Mouse (Mus musculus): ENCODE measurements around the gene Pias4. TPM values are rescaled to one million over a fixed set of nuclear protein-coding genes. Genes with fewer than 3 reads are reported as not detected.

Gene Pias4
- polyA plus RNA-seq, 1 experiment from 2014 or later: 53.3 TPM

DNA sequence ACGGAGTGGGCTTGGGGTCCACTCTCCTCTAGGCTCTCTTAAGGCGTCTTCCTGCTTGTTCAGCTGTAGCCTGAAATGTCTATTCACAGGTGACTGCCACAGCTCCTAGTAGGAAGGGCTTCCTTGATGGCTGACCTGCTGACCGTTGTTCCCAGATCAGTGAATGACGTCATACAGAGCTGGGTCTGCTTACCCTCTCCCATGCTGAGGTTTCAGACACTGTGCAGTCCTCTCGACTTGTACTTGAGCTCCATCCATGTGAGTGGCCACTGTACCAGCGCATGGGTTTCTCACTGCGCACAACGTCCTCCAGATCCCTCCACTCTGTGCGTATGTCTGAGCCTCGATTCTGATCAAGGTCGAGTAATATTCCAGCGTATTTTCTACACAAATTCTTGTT, 15.1 kb downstream of the Pias4 start:
- ATAC-seq (ENCODE audit: insufficient number of reproducible peaks, low FRiP score, low TSS enrichment, low read depth) (no peak), DNase-seq (ENCODE audit: low spot score) (no peak)
- Histone ChIP-seq H3K9ac (ENCODE audit: low read length) (no peak overlapping the region), H3K27ac (replicated peaks; ENCODE audit: low read depth, low read length) (no peak overlapping the region), H3K4me1 (ENCODE audit: control insufficient read depth, insufficient read depth, low read length) (no peaks in the 10 kb centered on the region), H3K4me3 (ENCODE audit: low read depth, low read length) (no peak overlapping the region), H3K4me2 (ENCODE audit: low read depth, severe bottlenecking) (no peak overlapping the region), H3K27me3 (ENCODE audit: control insufficient read depth, insufficient read depth, low read length) (no peaks in the 10 kb centered on the region), H3K36me3 (ENCODE audit: control insufficient read depth, insufficient read depth, low read length) (peaks cover 55% of the 10 kb centered on the region), H3K9me3 (ENCODE audit: control insufficient read depth, low read length) (no peaks in the 10 kb centered on the region)
- 81% methylated on average over 12 of the region's 12 CpGs for WGBS

DNA sequence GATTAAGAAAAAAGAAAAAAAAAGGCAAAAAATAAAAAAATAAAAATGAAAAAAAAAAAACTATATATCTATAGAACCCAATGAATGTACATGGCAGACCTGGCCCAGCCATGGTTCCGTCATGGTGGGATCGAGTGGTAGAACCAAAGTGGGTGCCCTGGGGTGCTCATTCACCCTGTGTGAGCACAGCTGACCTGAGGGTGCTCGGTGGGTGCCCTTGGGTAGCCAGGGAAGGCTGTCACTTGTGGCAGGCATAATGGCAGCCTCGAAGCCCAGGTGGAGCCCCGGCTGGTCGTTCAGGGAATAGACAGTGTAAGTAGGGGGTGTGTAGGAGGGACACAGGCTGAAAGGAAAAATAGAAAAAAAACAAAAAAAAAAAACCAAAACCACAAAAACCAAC, 16.5 kb downstream of the Pias4 start:
- Histone ChIP-seq H3K27ac (replicated peaks; ENCODE audit: low read depth, low read length) (no peak overlapping the region), H3K4me1 (ENCODE audit: control insufficient read depth, insufficient read depth, low read length) (no peaks in the 10 kb centered on the region), H3K9me3 (ENCODE audit: control insufficient read depth, low read length) (no peaks in the 10 kb centered on the region), H3K4me2 (ENCODE audit: low read depth, severe bottlenecking) (no peak overlapping the region), H3K9ac (ENCODE audit: low read length) (no peak overlapping the region), H3K36me3 (ENCODE audit: control insufficient read depth, insufficient read depth, low read length) (peaks cover 55% of the 10 kb centered on the region), H3K27me3 (ENCODE audit: control insufficient read depth, insufficient read depth, low read length) (no peaks in the 10 kb centered on the region), H3K4me3 (ENCODE audit: low read depth, low read length) (no peak overlapping the region)
- ATAC-seq (ENCODE audit: insufficient number of reproducible peaks, low FRiP score, low TSS enrichment, low read depth) (no peak), DNase-seq (ENCODE audit: low spot score) (no peak)
- 74% methylated on average over 6 of the region's 6 CpGs for WGBS

DNA sequence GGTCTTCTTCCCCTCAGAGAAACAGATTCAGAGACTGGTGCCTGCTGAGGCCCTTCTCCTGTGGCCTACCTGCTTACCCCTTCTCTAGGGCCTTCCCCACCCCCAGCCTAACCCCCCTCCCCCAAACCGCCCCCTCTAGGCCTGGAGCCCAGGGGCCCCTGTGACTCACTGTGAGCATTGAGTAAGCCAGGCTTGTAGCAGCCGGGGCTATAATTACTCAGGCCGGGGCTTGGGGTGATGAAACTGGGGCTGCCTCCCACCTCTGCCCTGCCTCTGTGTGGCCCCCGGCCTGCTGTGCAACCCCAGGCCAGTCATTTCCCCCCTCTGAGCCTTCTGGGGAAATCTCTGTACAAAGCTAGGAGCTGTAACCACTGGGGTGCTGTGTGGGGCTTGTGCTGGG, 21.4 kb downstream of the Pias4 start:
- WGBS: 83% methylated on average over 4 of the region's 4 CpGs
- no peak for ATAC-seq (ENCODE audit: insufficient number of reproducible peaks, low FRiP score, low TSS enrichment, low read depth)

DNA sequence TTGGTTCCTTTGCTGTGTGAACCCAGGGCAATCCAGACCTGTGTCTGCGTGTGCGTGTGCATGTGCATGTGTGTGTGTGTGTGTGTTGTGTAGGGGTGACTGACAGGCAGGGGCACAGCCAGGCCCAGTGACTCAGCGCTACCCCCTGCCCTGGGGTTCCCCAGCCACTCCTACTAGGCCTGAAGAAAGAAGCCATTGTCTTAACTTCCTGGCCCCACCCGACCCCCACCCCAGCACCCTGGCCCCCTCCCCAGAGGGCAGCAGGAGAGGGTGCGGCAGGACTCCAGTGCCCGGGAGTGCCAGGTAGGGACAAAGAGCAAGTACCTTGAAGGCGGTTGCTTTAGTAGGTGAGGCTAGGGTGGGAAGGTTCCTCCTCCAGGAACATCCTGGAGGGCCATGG, 21.9 kb downstream of the Pias4 start:
- Histone ChIP-seq H3K9ac (ENCODE audit: low read length) (no peak overlapping the region), H3K9me3 (ENCODE audit: control insufficient read depth, low read length) (no peaks in the 10 kb centered on the region), H3K4me3 (ENCODE audit: low read depth, low read length) (no peak overlapping the region), H3K4me2 (ENCODE audit: low read depth, severe bottlenecking) (no peak overlapping the region), H3K27ac (replicated peaks; ENCODE audit: low read depth, low read length) (no peak overlapping the region), H3K36me3 (ENCODE audit: control insufficient read depth, insufficient read depth, low read length) (peaks cover 50% of the 10 kb centered on the region), H3K27me3 (ENCODE audit: control insufficient read depth, insufficient read depth, low read length) (no peaks in the 10 kb centered on the region), H3K4me1 (ENCODE audit: control insufficient read depth, insufficient read depth, low read length) (peaks cover 7% of the 10 kb centered on the region)
- DNase-seq (ENCODE audit: low spot score): no peak
- no peak for ATAC-seq (ENCODE audit: insufficient number of reproducible peaks, low FRiP score, low TSS enrichment, low read depth)
- 87% methylated on average over 7 of the region's 7 CpGs for WGBS

More for the DNA sequence above, 21.4 kb downstream of the Pias4 start:
- peaks cover 50% of the 10 kb centered on the region for H3K36me3 ChIP-seq (ENCODE audit: control insufficient read depth, insufficient read depth, low read length)
- H3K27me3 ChIP-seq (ENCODE audit: control insufficient read depth, insufficient read depth, low read length): no peaks in the 10 kb centered on the region
- no peak for DNase-seq (ENCODE audit: low spot score)
- H3K9me3 ChIP-seq (ENCODE audit: control insufficient read depth, low read length): no peaks in the 10 kb centered on the region
- no peak overlapping the region for H3K27ac ChIP-seq (replicated peaks; ENCODE audit: low read depth, low read length)
- 0 out of 2 replicates have a peak, but pooled peaks cover 4% of the 10 kb centered on the region for H3K4me1 ChIP-seq (ENCODE audit: control insufficient read depth, insufficient read depth, low read length)
- H3K4me2 ChIP-seq (ENCODE audit: low read depth, severe bottlenecking): no peak overlapping the region
- no peak overlapping the region for H3K4me3 ChIP-seq (ENCODE audit: low read depth, low read length)
- no peak overlapping the region for H3K9ac ChIP-seq (ENCODE audit: low read length)

DNA sequence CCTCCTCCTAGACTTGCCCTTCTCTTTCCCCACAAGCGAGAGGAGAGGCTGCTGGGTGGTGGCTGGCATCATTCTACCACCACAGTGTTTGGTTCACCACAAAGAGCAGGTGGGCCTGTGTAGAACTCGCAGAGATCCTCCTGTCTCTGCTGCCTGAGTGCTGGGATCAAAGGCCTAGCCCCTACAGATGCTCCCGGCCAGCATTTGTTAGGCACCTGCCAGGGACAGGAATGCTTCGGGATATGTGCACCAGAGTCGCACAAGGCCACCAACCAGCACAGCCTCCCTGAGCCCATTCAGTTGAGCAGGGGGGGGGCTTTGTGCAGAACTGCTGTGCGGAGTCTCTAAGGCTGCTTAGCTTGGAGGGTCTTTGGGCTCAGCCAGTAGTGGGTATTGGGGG, 22.4 kb downstream of the Pias4 start:
- ATAC-seq (ENCODE audit: insufficient number of reproducible peaks, low FRiP score, low TSS enrichment, low read depth): no peak
- Histone ChIP-seq H3K4me1 (ENCODE audit: control insufficient read depth, insufficient read depth, low read length) (peaks cover 12% of the 10 kb centered on the region), H3K36me3 (ENCODE audit: control insufficient read depth, insufficient read depth, low read length) (peaks cover 50% of the 10 kb centered on the region), H3K4me3 (ENCODE audit: low read depth, low read length) (no peak overlapping the region), H3K9ac (ENCODE audit: low read length) (no peak overlapping the region), H3K4me2 (ENCODE audit: low read depth, severe bottlenecking) (no peak overlapping the region), H3K27me3 (ENCODE audit: control insufficient read depth, insufficient read depth, low read length) (no peaks in the 10 kb centered on the region), H3K27ac (replicated peaks; ENCODE audit: low read depth, low read length) (no peak overlapping the region), H3K9me3 (ENCODE audit: control insufficient read depth, low read length) (no peaks in the 10 kb centered on the region)
- WGBS: 92% methylated on average over 6 of the region's 6 CpGs
- no peak for DNase-seq (ENCODE audit: low spot score)

DNA sequence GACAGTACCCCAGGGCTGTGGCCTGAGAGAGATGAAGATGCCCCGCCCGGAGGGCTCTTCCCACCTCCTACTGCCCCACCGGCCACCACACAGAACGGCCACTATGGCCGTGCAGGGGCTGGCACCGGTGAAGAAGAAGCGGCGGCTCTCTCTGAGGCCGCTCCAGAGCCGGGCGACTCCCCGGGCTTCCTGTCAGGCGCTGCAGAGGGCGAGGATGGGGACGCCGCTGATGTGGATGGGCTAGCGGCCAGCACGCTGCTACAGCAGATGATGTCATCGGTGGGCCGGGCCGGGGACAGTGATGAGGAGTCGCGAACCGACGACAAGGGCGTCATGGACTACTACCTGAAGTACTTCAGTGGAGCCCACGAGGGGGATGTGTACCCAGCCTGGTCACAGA, 23.1 kb downstream of the Pias4 start:
- H3K27ac ChIP-seq (replicated peaks; ENCODE audit: low read depth, low read length): no peak overlapping the region
- no peaks in the 10 kb centered on the region for H3K27me3 ChIP-seq (ENCODE audit: control insufficient read depth, insufficient read depth, low read length)
- H3K36me3 ChIP-seq (ENCODE audit: control insufficient read depth, insufficient read depth, low read length): peaks cover 47% of the 10 kb centered on the region
- H3K9me3 ChIP-seq (ENCODE audit: control insufficient read depth, low read length): no peaks in the 10 kb centered on the region
- H3K4me2 ChIP-seq (ENCODE audit: low read depth, severe bottlenecking): no peak overlapping the region
- peaks cover 18% of the 10 kb centered on the region for H3K4me1 ChIP-seq (ENCODE audit: control insufficient read depth, insufficient read depth, low read length)
- WGBS: 97% methylated on average over 27 of the region's 27 CpGs
- no peak overlapping the region for H3K4me3 ChIP-seq (ENCODE audit: low read depth, low read length)
- no peak overlapping the region for H3K9ac ChIP-seq (ENCODE audit: low read length)
- no peak for DNase-seq (ENCODE audit: low spot score)
- no peak for ATAC-seq (ENCODE audit: insufficient number of reproducible peaks, low FRiP score, low TSS enrichment, low read depth)

DNA sequence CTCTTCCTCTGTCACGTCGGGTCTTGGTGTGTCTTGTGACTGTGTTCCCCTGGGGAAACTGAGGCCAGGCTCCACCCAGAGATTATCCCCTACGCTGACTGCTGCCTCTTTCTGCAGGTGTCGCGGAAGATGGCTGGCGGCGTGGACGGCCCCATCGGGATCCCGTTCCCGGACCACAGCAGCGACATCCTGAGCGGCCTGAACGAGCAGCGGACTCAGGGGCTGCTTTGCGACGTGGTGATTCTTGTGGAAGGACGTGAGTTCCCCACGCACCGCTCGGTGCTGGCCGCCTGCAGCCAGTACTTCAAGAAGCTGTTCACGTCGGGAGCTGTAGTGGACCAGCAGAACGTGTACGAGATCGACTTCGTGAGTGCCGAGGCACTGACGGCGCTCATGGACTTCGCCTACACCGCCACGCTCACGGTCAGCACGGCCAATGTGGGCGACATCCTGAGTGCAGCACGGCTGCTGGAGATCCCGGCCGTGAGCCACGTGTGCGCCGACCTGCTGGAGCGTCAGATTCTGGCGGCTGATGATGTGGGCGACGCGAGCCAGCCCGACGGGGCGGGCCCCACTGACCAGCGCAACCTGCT, 23.8 kb downstream of the Pias4 start:
- 96% methylated on average over 52 of the region's 52 CpGs for WGBS
- Histone ChIP-seq H3K9me3 (ENCODE audit: control insufficient read depth, low read length) (no peaks in the 10 kb centered on the region), H3K9ac (ENCODE audit: low read length) (no peak overlapping the region), H3K4me2 (ENCODE audit: low read depth, severe bottlenecking) (no peak overlapping the region), H3K36me3 (ENCODE audit: control insufficient read depth, insufficient read depth, low read length) (peaks cover 47% of the 10 kb centered on the region), H3K27ac (replicated peaks; ENCODE audit: low read depth, low read length) (no peak overlapping the region), H3K27me3 (ENCODE audit: control insufficient read depth, insufficient read depth, low read length) (no peaks in the 10 kb centered on the region), H3K4me1 (ENCODE audit: control insufficient read depth, insufficient read depth, low read length) (peaks cover 22% of the 10 kb centered on the region), H3K4me3 (ENCODE audit: low read depth, low read length) (no peak overlapping the region)
- DNase-seq (ENCODE audit: low spot score) (no peak), ATAC-seq (ENCODE audit: insufficient number of reproducible peaks, low FRiP score, low TSS enrichment, low read depth) (no peak)

DNA sequence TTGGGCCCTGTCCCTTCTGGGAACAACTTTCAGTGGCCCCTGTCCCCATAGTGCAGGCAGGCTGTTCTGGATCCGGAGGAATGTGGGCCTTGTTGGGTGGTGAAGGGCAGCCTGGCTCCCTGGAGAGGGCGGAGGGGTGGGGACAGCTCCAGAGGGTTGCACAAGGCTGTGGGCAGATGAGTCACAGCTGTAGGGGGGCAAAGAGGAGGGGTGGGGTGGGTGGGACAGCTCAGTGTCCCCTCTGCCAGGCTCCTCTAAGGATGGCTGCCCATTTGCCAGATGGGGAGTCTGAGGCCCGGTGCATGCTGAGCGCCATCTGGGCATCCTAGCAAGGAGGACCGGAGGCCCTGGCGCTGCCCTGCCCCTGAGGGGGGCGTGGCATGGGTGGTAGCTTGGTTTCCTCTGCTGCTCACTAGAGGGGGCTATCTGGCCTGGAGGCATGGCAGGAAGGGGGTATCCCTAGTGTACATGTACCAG, 24.5 kb downstream of the Pias4 start:
- Histone ChIP-seq H3K4me3 (ENCODE audit: low read depth, low read length) (no peak overlapping the region), H3K4me1 (ENCODE audit: control insufficient read depth, insufficient read depth, low read length) (peaks cover 28% of the 10 kb centered on the region), H3K27ac (replicated peaks; ENCODE audit: low read depth, low read length) (no peak overlapping the region), H3K27me3 (ENCODE audit: control insufficient read depth, insufficient read depth, low read length) (no peaks in the 10 kb centered on the region), H3K4me2 (ENCODE audit: low read depth, severe bottlenecking) (no peak overlapping the region), H3K9ac (ENCODE audit: low read length) (peak overlapping the region; percentile 7; the same call in 1 of the 2 replicates), H3K9me3 (ENCODE audit: control insufficient read depth, low read length) (no peaks in the 10 kb centered on the region), H3K36me3 (ENCODE audit: control insufficient read depth, insufficient read depth, low read length) (peaks cover 41% of the 10 kb centered on the region)
- ATAC-seq (ENCODE audit: insufficient number of reproducible peaks, low FRiP score, low TSS enrichment, low read depth) (no peak), DNase-seq (ENCODE audit: low spot score) (no peak)
- 92% methylated on average over 7 of the region's 7 CpGs for WGBS

DNA sequence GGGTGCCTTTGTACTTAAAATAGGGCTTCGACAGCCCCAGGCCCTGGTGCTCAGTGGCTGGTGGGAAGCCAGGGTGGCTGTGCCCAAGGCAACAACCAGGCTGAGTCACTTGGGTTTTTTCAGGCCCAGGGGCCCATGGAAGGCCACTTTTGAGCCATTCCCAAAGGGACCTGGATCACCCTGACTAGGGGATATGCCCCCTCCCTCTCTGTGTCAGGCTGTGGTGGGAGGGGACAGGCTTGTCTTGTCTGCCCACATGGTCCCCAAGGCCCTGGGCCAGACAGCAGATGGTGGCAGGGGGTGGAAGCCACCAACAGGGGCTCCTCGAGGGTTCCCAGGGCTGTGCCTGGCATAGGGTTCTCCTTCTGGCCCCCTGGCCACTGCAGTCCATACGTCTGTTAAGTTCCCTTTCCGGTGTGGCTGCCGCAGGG, 25.2 kb downstream of the Pias4 start:
- H3K9me3 ChIP-seq (ENCODE audit: control insufficient read depth, low read length): no peaks in the 10 kb centered on the region
- H3K4me3 ChIP-seq (ENCODE audit: low read depth, low read length): no peak overlapping the region
- H3K4me1 ChIP-seq (ENCODE audit: control insufficient read depth, insufficient read depth, low read length): peaks cover 28% of the 10 kb centered on the region
- H3K4me2 ChIP-seq (ENCODE audit: low read depth, severe bottlenecking): no peak overlapping the region
- DNase-seq (ENCODE audit: low spot score): no peak
- no peaks in the 10 kb centered on the region for H3K27me3 ChIP-seq (ENCODE audit: control insufficient read depth, insufficient read depth, low read length)
- ATAC-seq (ENCODE audit: insufficient number of reproducible peaks, low FRiP score, low TSS enrichment, low read depth): no peak
- H3K36me3 ChIP-seq (ENCODE audit: control insufficient read depth, insufficient read depth, low read length): peaks cover 34% of the 10 kb centered on the region
- no peak overlapping the region for H3K27ac ChIP-seq (replicated peaks; ENCODE audit: low read depth, low read length)
- H3K9ac ChIP-seq (ENCODE audit: low read length): no peak overlapping the region
- WGBS: 87% methylated on average over 5 of the region's 5 CpGs
